Comparison of ENCODE assay signal across 9 mouse cellular contexts in genomic region chr4:141598894-141599250, GRCm38 (mm10). TPM values are rescaled to one million over a fixed set of nuclear protein-coding genes. Genes with fewer than 3 reads are reported as not detected.
DNase-seq lines count a peak whose midpoint lies in the region; ATAC-seq and TF ChIP-seq lines count a peak whose summit lies in the region.
"Had no signal": no experiment of that assay in that cellular context is flagged by ENCODE, and none has a peak within 500 bp of the region (broad histone marks: within the 10 kb centered on the region; RNA-seq: fewer than 3 reads in every experiment).

No protein-coding gene starts in this region.

- intact Hi-C loops in heart, postnatal 25 days (cut with DNase I): no loop called here

- no peaks in the 10 kb centered on the region for H3K9me3 ChIP-seq in heart, embryonic 12.5 days (replicated peaks)
- H3K9me3 ChIP-seq in ES-E14 (ENCODE audit: control insufficient read depth, insufficient read depth, low read depth, low read length): no peaks in the 10 kb centered on the region
- no peaks in the 10 kb centered on the region for H3K9me3 ChIP-seq in liver, postnatal 0 days (ENCODE audit: low read length)

- peaks cover 19% of the 10 kb centered on the region for H3K36me3 ChIP-seq in heart, embryonic 12.5 days
- H3K36me3 ChIP-seq in ES-E14 (ENCODE audit: control insufficient read depth, insufficient read depth, low read length, poor library complexity, severe bottlenecking): peaks cover 19% of the 10 kb centered on the region
- H3K36me3 ChIP-seq in liver, postnatal 0 days (replicated peaks; ENCODE audit: insufficient read depth, low read length): no peaks in the 10 kb centered on the region

- peak overlapping the region; percentile 76 for H3K4me3 ChIP-seq in heart, embryonic 12.5 days
- H3K4me3 ChIP-seq in ES-E14 (ENCODE audit: insufficient read depth in 1 of 2, low read depth in 1 of 2, low read length in 2 of 2, poor library complexity in 1 of 2, severe bottlenecking in 1 of 2): peak overlapping the region; percentile 75 to 88
- H3K4me3 ChIP-seq in liver, postnatal 0 days (ENCODE audit: low read depth, low read length): peak overlapping the region; percentile 41

- in situ Hi-C loops in ES-E14 (cut with MboI; ENCODE audit: low sequenced_read_pairs in 2 of 2, unreplicated experiment in 2 of 2): no loop called here

- TF ChIP-seq EP300 in liver, postnatal 0 days (IDR thresholded peaks at IDR 0.05; ENCODE audit: low read depth): no peak

- peak overlapping the region; percentile 91 for H3K4me2 ChIP-seq in heart, embryonic 12.5 days
- H3K4me2 ChIP-seq in liver, postnatal 0 days (ENCODE audit: low read depth, low read length): peak overlapping the region; percentile 73

- H3K9ac ChIP-seq in heart, embryonic 12.5 days: peak overlapping the region; percentile 87
- H3K9ac ChIP-seq in ES-E14 (ENCODE audit: insufficient read depth, low read depth, low read length, poor library complexity, severe bottlenecking): peak overlapping the region; percentile 90
- peak overlapping the region; percentile 50; the same call in 1 of the 2 replicates for H3K9ac ChIP-seq in liver, postnatal 0 days (replicated peaks)

- peak overlapping the region; percentile 84 for H3K27ac ChIP-seq in heart, embryonic 12.5 days (ENCODE audit: poor library complexity, severe bottlenecking)
- peak overlapping the region; percentile 93 for H3K27ac ChIP-seq in ES-E14 (ENCODE audit: insufficient read depth, low read depth, low read length, poor library complexity, severe bottlenecking)
- no peak overlapping the region; the same call in 1 of the 2 replicates for H3K27ac ChIP-seq in liver, postnatal 0 days (ENCODE audit: low read depth)

- no peak for ATAC-seq in heart, embryonic 12.5 days (ENCODE audit: insufficient number of reproducible peaks, low FRiP score)
- ATAC-seq in liver, postnatal 0 days: no peak

- peaks cover 45% of the 10 kb centered on the region for H3K4me1 ChIP-seq in heart, embryonic 12.5 days (replicated peaks)
- peaks cover 5 to 32% of the 10 kb centered on the region in 2 experiments; a peak in 3 of 4 replicates for H3K4me1 ChIP-seq in ES-E14 (ENCODE audit: control insufficient read depth in 2 of 2, insufficient read depth in 2 of 2, low read length in 2 of 2, poor library complexity in 1 of 2)
- H3K4me1 ChIP-seq in liver, postnatal 0 days (ENCODE audit: insufficient read depth): peaks cover 11% of the 10 kb centered on the region

- WGBS in heart, embryonic 12.5 days: 2% methylated on average over 9 of the region's 9 CpGs
- WGBS in liver, postnatal 0 days (ENCODE audit: insufficient replicate concordance): 3% methylated on average over 9 of the region's 9 CpGs

- H3K27me3 ChIP-seq in heart, embryonic 12.5 days (replicated peaks): no peaks in the 10 kb centered on the region
- H3K27me3 ChIP-seq in liver, postnatal 0 days (ENCODE audit: insufficient read depth, low read length): peaks cover 21% of the 10 kb centered on the region

- no peak for TF ChIP-seq CTCF in liver, postnatal 0 days (IDR thresholded peaks at IDR 0.05; ENCODE audit: low read depth)

- DNase-seq in heart, postnatal 25 days (ENCODE audit: low spot score): no peak
- no peak for DNase-seq in ES-E14 (ENCODE audit: low read depth, low spot score)
- DNase-seq in forelimb bud, embryonic 11.5 days (ENCODE audit: low read depth, low spot score): peak; percentile 26
- no peak for DNase-seq in liver, postnatal 0 days
- no peak for DNase-seq in right cerebral cortex, postnatal 10 days (ENCODE audit: low spot score in 2 of 2)
- DNase-seq in thymus, postnatal 25 days: no peak
- DNase-seq in thymus, postnatal 36 days: no peak
- DNase-seq: B cell, adult 2 months had no signal

TF ChIP-seq in ES-E14, 5 proteins besides CTCF, POLR2A, EP300 and RAD21:
- TF ChIP-seq ZC3H11A (IDR thresholded peaks at IDR 0.05; ENCODE audit: borderline replicate concordance, low read depth, low read length) (no peak), HCFC1 (IDR thresholded peaks at IDR 0.05; ENCODE audit: borderline replicate concordance, insufficient read depth, low read length) (no peak), CHD2 (IDR thresholded peaks at IDR 0.05; ENCODE audit: low read depth, low read length) (no peak; the same call in 1 of the 2 replicates), ZNF384 (IDR thresholded peaks at IDR 0.05; ENCODE audit: low read depth, low read length) (no peak), MAFK (IDR thresholded peaks at IDR 0.05; ENCODE audit: insufficient read depth, low read depth, low read length) (no peak)

RNA-seq across cellular contexts. Expression of gene Fblim1, which starts 7.0 kb away (rescaled TPM):
- polyA plus RNA-seq in heart, embryonic 12.5 days (2016; fragmentation: Nextera tagmentation; extraction: Ambion mirVana): 70.1 and 70.6 TPM in 2 replicates
- total RNA-seq in heart, postnatal 25 days (2021): 100 to 1,000 TPM; 298 to 316 TPM
- total RNA-seq in ES-E14 (2012; rRNA removed): 71.3 and 112 TPM in 2 replicates
- polyA plus RNA-seq in liver, postnatal 0 days (2015; fragmentation: Nextera tagmentation; extraction: Ambion mirVana): 1.5 and 1.8 TPM in 2 replicates

RNA-seq across cellular contexts. Expression of gene Tmem82, which starts 19.6 kb away (rescaled TPM):
- polyA plus RNA-seq in heart, embryonic 12.5 days (2016; fragmentation: Nextera tagmentation; extraction: Ambion mirVana): 0.19 and 0.37 TPM in 2 replicates
- 10 to 100 TPM; 21.2 to 28.9 TPM for total RNA-seq in heart, postnatal 25 days (2021)
- 3.9 and 10.1 TPM in 2 replicates for total RNA-seq in ES-E14 (2012; rRNA removed)
- polyA plus RNA-seq in liver, postnatal 0 days (2015; fragmentation: Nextera tagmentation; extraction: Ambion mirVana): 17.3 and 17.8 TPM in 2 replicates

RNA-seq across cellular contexts. Expression of gene Slc25a34, which starts 24.7 kb away (rescaled TPM):
- polyA plus RNA-seq in heart, embryonic 12.5 days (2016; fragmentation: Nextera tagmentation; extraction: Ambion mirVana): 0.21 and 0.24 TPM in 2 replicates
- total RNA-seq in heart, postnatal 25 days (2021): 100 to 1,000 TPM; 105 to 117 TPM
- 0.76 and 0.79 TPM in 2 replicates for total RNA-seq in ES-E14 (2012; rRNA removed)
- polyA plus RNA-seq in liver, postnatal 0 days (2015; fragmentation: Nextera tagmentation; extraction: Ambion mirVana): 0.40 and 0.76 TPM in 2 replicates

Comparison
In these comparisons a context has a peak if more than half of its experiments do, and no peak if none do; other contexts are left out.
1. RNA of gene Slc25a34, which starts 24.7 kb away (total RNA-seq): 105 to 117 TPM in heart, postnatal 25 days; 0.76 to 0.79 TPM in ES-E14; every median in the first group is over 10 times any median in the second.
2. Peak in every context shown above with its lines, with median percentiles within 50 percentile points of each other: H3K4me3 ChIP-seq and H3K9ac ChIP-seq.